Mouse (Mus musculus) ES-E14 (cell line): ENCODE measurements around the gene Gm11042.

ENCODE experiments used
- ZC3H11A ChIP-seq: IDR thresholded peaks from 2 replicates; pipeline ENCODE4 v1.6.1; 2012; ENCODE audit warnings: low read depth, mild to moderate bottlenecking, inconsistent platforms, low read length, borderline replicate concordance
- ZNF384 ChIP-seq: IDR thresholded peaks from 2 replicates; pipeline ENCODE4 v1.6.1; 2012; ENCODE audit warnings: low read depth, low read length, inconsistent platforms

GRCm38 (mm10) chr12:74301559-74301958 lies 14.6 kb downstream of the Gm11042 start:
- TF ChIP-seq ZC3H11A (no peak), ZNF384 (no peak)
